Mouse (Mus musculus) brain, adult 10 weeks (tissue): ENCODE results near the gene Gm13695. TPM values are rescaled to one million over a fixed set of nuclear protein-coding genes. Genes with fewer than 3 reads are reported as not detected.

ENCODE experiments used
- polyA plus RNA-seq: library from polyadenylated mRNA; stranded (reverse); fragments of 350-450 nt; fragmentation: Illumina TruSeq; extraction: RNeasy Lipid Tissue Mini Kit (QIAGEN cat#74804); gene quantifications from one replicate; pipeline ENCODE4 v1.2.3, GENCODE M21; 2015; ENCODE audit warnings: low read depth, low replicate concordance

Gene Gm13695
- not detected for polyA plus RNA-seq

GRCm38 (mm10) chr2:83967013-83967412 lies at the start of gene Gm13695:
Gene Gm13695 (plus strand): TSS chr2:83967313.

DNA sequence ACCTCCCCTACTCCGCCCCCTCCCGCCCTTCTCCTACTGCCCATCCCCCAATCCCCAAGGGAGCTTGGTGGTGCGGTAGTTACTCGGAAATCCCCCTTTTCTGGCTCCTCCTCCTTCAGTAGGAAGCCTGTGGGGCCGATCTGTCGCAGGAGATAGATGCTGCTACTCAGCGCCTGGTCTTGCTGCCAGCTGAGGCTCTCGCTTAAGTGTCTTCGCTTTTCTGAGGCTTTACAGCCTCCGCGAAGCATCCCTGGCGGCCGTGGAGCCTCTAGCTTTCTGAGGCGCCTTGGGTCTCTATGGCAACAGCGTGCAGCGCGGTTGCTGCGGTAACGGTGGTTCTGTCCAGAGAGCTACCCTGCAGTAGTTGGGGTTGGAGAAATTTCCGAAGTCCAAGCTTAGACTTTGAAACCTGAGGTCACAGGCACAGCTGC lies 26.2 kb upstream of the Gm13695 start, which contains the start of gene Zswim2:
TSS of gene Zswim2 (minus strand) at position 298 of the 431 bp plus-strand sequence.

GRCm38 (mm10) chr2:83955393-83955792 lies 11.7 kb upstream of the Gm13695 start, which contains the start of gene Gm13698:
Gene Gm13698 (plus strand): TSS chr2:83955693.

DNA sequence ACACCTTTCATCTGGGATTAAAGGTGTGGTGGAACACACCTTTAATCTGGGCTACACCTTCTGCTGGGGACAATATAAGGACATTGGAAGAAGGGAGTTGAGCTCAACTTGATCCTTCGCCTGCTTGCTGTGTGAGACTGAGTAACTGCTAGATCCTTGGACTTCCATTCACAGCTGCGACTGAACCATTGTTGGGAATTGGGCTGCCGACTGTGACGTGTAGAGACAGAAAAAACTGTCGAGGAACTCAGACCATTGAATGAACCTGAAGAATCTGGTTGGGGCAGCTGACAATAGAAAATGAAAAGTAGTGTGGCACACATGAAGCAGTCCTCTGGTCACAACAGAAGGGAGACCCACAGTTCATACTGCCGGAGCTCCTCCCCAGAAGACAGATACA lies 5.9 kb upstream of the Gm13695 start, which contains the start of gene Gm13693:
TSS of gene Gm13693 (plus strand) at position 301 of the 400 bp plus-strand sequence.

GRCm38 (mm10) chr2:83972823-83973222 lies 5.7 kb downstream of the Gm13695 start, which contains the start of gene Gm13696:
Gene Gm13696 (plus strand): TSS chr2:83973123.

GRCm38 (mm10) chr2:83978633-83979032 lies 11.5 kb downstream of the Gm13695 start, which contains the start of gene Gm13694:
Gene Gm13694 (plus strand): TSS chr2:83978933.

DNA sequence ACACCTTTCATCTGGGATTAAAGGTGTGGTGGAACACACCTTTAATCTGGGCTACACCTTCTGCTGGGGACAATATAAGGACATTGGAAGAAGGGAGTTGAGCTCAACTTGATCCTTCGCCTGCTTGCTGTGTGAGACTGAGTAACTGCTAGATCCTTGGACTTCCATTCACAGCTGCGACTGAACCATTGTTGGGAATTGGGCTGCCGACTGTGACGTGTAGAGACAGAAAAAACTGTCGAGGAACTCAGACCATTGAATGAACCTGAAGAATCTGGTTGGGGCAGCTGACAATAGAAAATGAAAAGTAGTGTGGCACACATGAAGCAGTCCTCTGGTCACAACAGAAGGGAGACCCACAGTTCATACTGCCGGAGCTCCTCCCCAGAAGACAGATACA lies 17.3 kb downstream of the Gm13695 start, which contains the start of gene Gm13697:
TSS of gene Gm13697 (plus strand) at position 301 of the 400 bp plus-strand sequence.

GRCm38 (mm10) chr2:83990253-83990652 lies 23.1 kb downstream of the Gm13695 start, which contains the start of gene Gm13691:
Gene Gm13691 (plus strand): TSS chr2:83990553.

Other genes with a start within 250 kb of the Gm13695 start
- gene Itgav, start 242.9 kb upstream of the Gm13695 start, polyA plus RNA-seq = 46.4 TPM
- gene Fam171b, start 154.7 kb upstream of the Gm13695 start, polyA plus RNA-seq = 170 TPM
- not detected for gene Zswim2, start 26.1 kb upstream of the Gm13695 start, polyA plus RNA-seq
- gene Gm13698, start 11.6 kb upstream of the Gm13695 start, polyA plus RNA-seq = not detected
- not detected for gene Gm13693, start 5.8 kb upstream of the Gm13695 start, polyA plus RNA-seq
- not detected for gene Gm13696, start 5.8 kb downstream of the Gm13695 start, polyA plus RNA-seq
- gene Gm13694, start 11.6 kb downstream of the Gm13695 start, polyA plus RNA-seq = not detected
- gene Gm13697, start 17.4 kb downstream of the Gm13695 start, polyA plus RNA-seq = not detected
- gene Gm13691, start 23.2 kb downstream of the Gm13695 start, polyA plus RNA-seq = not detected